Mouse (Mus musculus): ENCODE data around the gene Plxna1. TPM values are rescaled to one million over a fixed set of nuclear protein-coding genes. Genes with fewer than 3 reads are reported as not detected.

The Plxna1 gene
- polyA plus RNA-seq, 2 experiments, result 1.7 to 2.6 TPM

DNA sequence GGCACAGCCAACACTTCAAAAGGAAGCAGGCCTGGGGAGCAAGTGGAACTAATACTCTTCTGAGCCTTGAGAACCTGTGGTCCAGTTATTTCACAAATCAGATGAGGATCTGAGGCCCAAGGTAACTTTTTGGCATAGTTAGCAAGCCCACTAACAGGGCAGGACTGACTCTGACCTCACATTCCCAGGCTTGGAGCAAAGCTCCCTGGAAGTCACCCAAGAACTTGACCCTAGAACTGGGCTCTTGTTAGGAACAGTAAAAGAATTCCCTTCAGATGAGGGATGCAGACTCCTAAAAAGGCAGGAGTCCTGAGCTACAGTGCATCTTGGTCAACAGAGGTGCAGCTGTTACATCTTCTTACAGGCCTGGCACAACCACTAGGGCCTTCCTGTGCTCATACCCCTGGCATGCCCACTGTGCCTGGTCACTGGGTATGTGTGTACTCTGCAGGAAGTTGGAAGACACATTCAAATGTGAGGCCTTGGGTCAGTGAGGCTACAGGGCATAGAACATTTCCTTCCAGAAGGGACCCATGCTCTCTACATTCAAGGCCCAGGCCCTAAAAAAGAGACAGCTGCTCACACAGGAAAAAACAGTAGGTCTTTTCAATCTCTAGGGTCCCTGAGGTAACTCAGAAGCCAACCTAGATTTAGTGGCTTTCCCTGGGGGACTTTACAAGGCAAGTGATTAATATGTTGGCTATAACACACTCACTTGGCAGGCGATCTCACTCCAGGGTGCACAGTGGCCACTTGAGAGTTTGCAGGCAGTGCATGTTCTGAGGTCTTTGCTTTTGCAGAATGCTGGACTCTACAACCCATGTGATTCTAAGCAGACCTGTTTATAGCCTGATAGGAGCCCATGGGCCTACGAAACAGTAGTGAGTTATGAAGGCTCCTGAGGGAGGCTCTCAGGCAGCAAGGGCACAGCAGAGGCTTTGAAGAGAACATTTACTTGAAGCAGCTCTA is 41.1 kb upstream of the Plxna1 start:
- no peak for TF ChIP-seq CTCF (IDR thresholded peaks at IDR 0.05; ENCODE audit: low read depth)
- Histone ChIP-seq H3K9me3 (ENCODE audit: control insufficient read depth, low read length) (no peaks in the 10 kb centered on the region), H3K27ac (no peak overlapping the region), H3K27me3 (ENCODE audit: control insufficient read depth, insufficient read depth, low read length) (no peaks in the 10 kb centered on the region), H3K36me3 (replicated peaks; ENCODE audit: control insufficient read depth, insufficient read depth, low read depth) (no peaks in the 10 kb centered on the region), H3K4me2 (ENCODE audit: low read depth) (no peak overlapping the region), H3K4me1 (replicated peaks; ENCODE audit: control insufficient read depth in 2 of 2, insufficient read depth in 2 of 2, low read length in 1 of 2) (no peaks in the 10 kb centered on the region), H3K9ac (replicated peaks) (no peak overlapping the region), H3K4me3 (ENCODE audit: insufficient read depth in 1 of 2, low read depth in 2 of 2, low read length in 2 of 2) (no peak overlapping the region)
- ATAC-seq (ENCODE audit: insufficient read depth), result no peak
- no peak for DNase-seq (ENCODE audit: low read depth in 3 of 3, low spot score in 3 of 3)
- 63% methylated on average over 2 of the region's 2 CpGs for WGBS (ENCODE audit: insufficient replicate concordance)

GRCm38 (mm10) chr6:89402406-89402805 is 40.0 kb upstream of the Plxna1 start:
- TF ChIP-seq EP300 (IDR thresholded peaks at IDR 0.05; ENCODE audit: low read depth), result no peak
- TF ChIP-seq CTCF (IDR thresholded peaks at IDR 0.05; ENCODE audit: low read depth), result no peak
- Histone ChIP-seq H3K36me3 (replicated peaks; ENCODE audit: control insufficient read depth, insufficient read depth, low read depth) (no peaks in the 10 kb centered on the region), H3K27ac (no peak overlapping the region), H3K4me2 (ENCODE audit: low read depth) (no peak overlapping the region), H3K9me3 (ENCODE audit: control insufficient read depth, low read length) (no peaks in the 10 kb centered on the region), H3K27me3 (ENCODE audit: control insufficient read depth, insufficient read depth, low read length) (no peaks in the 10 kb centered on the region), H3K9ac (replicated peaks) (no peak overlapping the region), H3K4me3 (ENCODE audit: insufficient read depth in 1 of 2, low read depth in 2 of 2, low read length in 2 of 2) (no peak overlapping the region), H3K4me1 (replicated peaks; ENCODE audit: control insufficient read depth in 2 of 2, insufficient read depth in 2 of 2, low read length in 1 of 2) (no peaks in the 10 kb centered on the region)
- ATAC-seq (ENCODE audit: insufficient read depth), result no peak
- no peak for DNase-seq (ENCODE audit: low read depth in 3 of 3, low spot score in 3 of 3)
- WGBS (ENCODE audit: insufficient replicate concordance), result 78% methylated on average over 2 of the region's 2 CpGs

DNA sequence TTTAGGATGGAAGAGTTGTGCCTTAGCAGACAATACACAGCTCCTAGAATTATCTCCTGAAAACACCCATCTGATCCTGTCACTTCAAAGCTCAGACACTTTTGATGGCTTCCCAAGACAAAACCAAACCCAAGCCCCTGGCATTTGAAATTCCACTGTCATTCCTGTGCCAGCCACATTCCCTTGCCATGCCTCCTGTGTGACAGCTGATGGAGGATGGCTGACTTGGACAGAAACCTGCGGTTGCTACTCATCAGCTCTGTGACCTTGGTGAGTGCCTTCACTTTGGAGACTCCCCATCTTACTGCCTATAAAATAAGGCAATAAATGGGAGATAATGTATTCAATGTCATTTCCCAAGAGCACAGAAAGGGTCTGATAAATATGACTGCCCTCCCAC is 37.1 kb upstream of the Plxna1 start:
- WGBS (ENCODE audit: insufficient replicate concordance), result 74% methylated on average over 1 of the region's 1 CpGs
- Histone ChIP-seq H3K36me3 (replicated peaks; ENCODE audit: control insufficient read depth, insufficient read depth, low read depth) (no peaks in the 10 kb centered on the region), H3K4me2 (ENCODE audit: low read depth) (no peak overlapping the region), H3K4me3 (ENCODE audit: insufficient read depth in 1 of 2, low read depth in 2 of 2, low read length in 2 of 2) (no peak overlapping the region), H3K4me1 (replicated peaks; ENCODE audit: control insufficient read depth in 2 of 2, insufficient read depth in 2 of 2, low read length in 1 of 2) (no peaks in the 10 kb centered on the region), H3K27ac (no peak overlapping the region), H3K9ac (replicated peaks) (no peak overlapping the region), H3K9me3 (ENCODE audit: control insufficient read depth, low read length) (no peaks in the 10 kb centered on the region), H3K27me3 (ENCODE audit: control insufficient read depth, insufficient read depth, low read length) (no peaks in the 10 kb centered on the region)
- TF ChIP-seq CTCF (IDR thresholded peaks at IDR 0.05; ENCODE audit: low read depth), result no peak
- TF ChIP-seq EP300 (IDR thresholded peaks at IDR 0.05; ENCODE audit: low read depth), result no peak
- DNase-seq (ENCODE audit: low read depth in 3 of 3, low spot score in 3 of 3) (no peak), ATAC-seq (ENCODE audit: insufficient read depth) (no peak)

DNA sequence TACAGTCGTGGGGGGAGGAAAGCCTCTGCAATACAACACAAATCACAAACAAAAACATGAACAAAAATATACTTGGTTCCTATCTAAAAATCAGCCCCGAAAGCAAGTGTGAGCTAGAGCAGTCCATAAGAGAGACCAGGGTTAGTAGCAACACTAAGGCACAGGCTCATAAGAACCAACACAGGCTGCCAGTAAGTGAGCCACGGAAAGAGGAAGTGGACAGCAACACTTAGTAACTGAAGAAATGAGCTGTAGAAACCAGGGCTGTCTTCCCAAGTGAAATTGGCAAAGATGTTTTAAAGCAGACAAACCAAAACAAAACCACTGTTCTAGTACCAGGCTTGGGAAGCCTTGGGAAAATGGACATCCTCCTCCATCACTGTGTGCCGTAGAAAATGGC is 35.5 kb upstream of the Plxna1 start:
- H3K27me3 ChIP-seq (ENCODE audit: control insufficient read depth, insufficient read depth, low read length), result no peaks in the 10 kb centered on the region
- no peaks in the 10 kb centered on the region for H3K4me1 ChIP-seq (replicated peaks; ENCODE audit: control insufficient read depth in 2 of 2, insufficient read depth in 2 of 2, low read length in 1 of 2)
- no peaks in the 10 kb centered on the region for H3K9me3 ChIP-seq (ENCODE audit: control insufficient read depth, low read length)
- no peak overlapping the region for H3K9ac ChIP-seq (replicated peaks)
- H3K4me3 ChIP-seq (ENCODE audit: insufficient read depth in 1 of 2, low read depth in 2 of 2, low read length in 2 of 2), result no peak overlapping the region
- no peak for DNase-seq (ENCODE audit: low read depth in 3 of 3, low spot score in 3 of 3)
- no peak for ATAC-seq (ENCODE audit: insufficient read depth)
- H3K4me2 ChIP-seq (ENCODE audit: low read depth), result no peak overlapping the region
- WGBS (ENCODE audit: insufficient replicate concordance), result 45% methylated on average over 4 of the region's 4 CpGs
- TF ChIP-seq EP300 (IDR thresholded peaks at IDR 0.05; ENCODE audit: low read depth) (no peak), CTCF (IDR thresholded peaks at IDR 0.05; ENCODE audit: low read depth) (no peak)
- no peak overlapping the region for H3K27ac ChIP-seq
- no peaks in the 10 kb centered on the region for H3K36me3 ChIP-seq (replicated peaks; ENCODE audit: control insufficient read depth, insufficient read depth, low read depth)

GRCm38 (mm10) chr6:89393820-89394219 is 31.4 kb upstream of the Plxna1 start:
- no peaks in the 10 kb centered on the region for H3K27me3 ChIP-seq (ENCODE audit: control insufficient read depth, insufficient read depth, low read length)
- no peak overlapping the region for H3K9ac ChIP-seq (replicated peaks)
- no peaks in the 10 kb centered on the region for H3K36me3 ChIP-seq (replicated peaks; ENCODE audit: control insufficient read depth, insufficient read depth, low read depth)
- H3K27ac ChIP-seq, result no peak overlapping the region
- DNase-seq (ENCODE audit: low read depth in 3 of 3, low spot score in 3 of 3) (no peak), ATAC-seq (ENCODE audit: insufficient read depth) (no peak)
- TF ChIP-seq CTCF (IDR thresholded peaks at IDR 0.05; ENCODE audit: low read depth), result no peak
- no peak for TF ChIP-seq EP300 (IDR thresholded peaks at IDR 0.05; ENCODE audit: low read depth)
- no peaks in the 10 kb centered on the region for H3K4me1 ChIP-seq (replicated peaks; ENCODE audit: control insufficient read depth in 2 of 2, insufficient read depth in 2 of 2, low read length in 1 of 2)
- 66% methylated on average over 2 of the region's 2 CpGs for WGBS (ENCODE audit: insufficient replicate concordance)
- no peak overlapping the region for H3K4me3 ChIP-seq (ENCODE audit: insufficient read depth in 1 of 2, low read depth in 2 of 2, low read length in 2 of 2)
- H3K4me2 ChIP-seq (ENCODE audit: low read depth), result no peak overlapping the region
- H3K9me3 ChIP-seq (ENCODE audit: control insufficient read depth, low read length), result no peaks in the 10 kb centered on the region
